8 mouse cellular contexts compared by ENCODE assay signal in genomic region chr4:154499701-154500523, GRCm38 (mm10).
DNase-seq lines count a peak whose midpoint lies in the region; ATAC-seq lines count a peak whose summit lies in the region.

No protein-coding gene starts in this region.

- ATAC-seq in hindbrain, embryonic 11.5 days (ENCODE audit: low FRiP score): peak; percentile 52
- no peak for ATAC-seq in liver, embryonic 15.5 days (ENCODE audit: insufficient read depth)
- peak; percentile 73 for ATAC-seq in neural tube, embryonic 15.5 days (ENCODE audit: low FRiP score)

- H3K27me3 ChIP-seq in hindbrain, embryonic 11.5 days (ENCODE audit: control insufficient read depth, insufficient read depth, low read length): peaks cover 14% of the 10 kb centered on the region
- no peaks in the 10 kb centered on the region; the same call in 1 of the 2 replicates for H3K27me3 ChIP-seq in liver, embryonic 15.5 days
- H3K27me3 ChIP-seq in neural tube, embryonic 15.5 days (replicated peaks): peaks cover 74% of the 10 kb centered on the region

- WGBS in hindbrain, embryonic 11.5 days: 23% methylated on average over 29 of the region's 29 CpGs
- 47% methylated on average over 29 of the region's 29 CpGs for WGBS in liver, embryonic 15.5 days (ENCODE audit: insufficient replicate concordance)
- WGBS in neural tube, embryonic 15.5 days: 11% methylated on average over 29 of the region's 29 CpGs

- peak; percentile 9 for DNase-seq in MN1 (ENCODE audit: low spot score)
- peak; percentile 78 to 81 for DNase-seq in cerebellum, postnatal 36 days
- DNase-seq in gastrocnemius, adult 18-20 months (ENCODE audit: low spot score): peak; percentile 66
- peak; percentile 72 for DNase-seq in hindbrain, embryonic 11.5 days (ENCODE audit: low spot score)
- peak; percentile 85 to 90 for DNase-seq in layer of hippocampus, adult 8-10 months (ENCODE audit: low spot score in 2 of 2)
- no peak for DNase-seq in spleen, postnatal 14 days (ENCODE audit: low spot score in 2 of 2)

- no peak overlapping the region; the same call in 1 of the 2 replicates for H3K9ac ChIP-seq in hindbrain, embryonic 11.5 days (ENCODE audit: low read depth, low read length)
- H3K9ac ChIP-seq in liver, embryonic 15.5 days: no peak overlapping the region
- H3K9ac ChIP-seq in neural tube, embryonic 15.5 days (replicated peaks): no peak overlapping the region

- peak overlapping the region; percentile 16 for H3K4me2 ChIP-seq in hindbrain, embryonic 11.5 days (replicated peaks; ENCODE audit: low read depth, low read length)
- H3K4me2 ChIP-seq in liver, embryonic 15.5 days: peak overlapping the region; percentile 39
- H3K4me2 ChIP-seq in neural tube, embryonic 15.5 days: peak overlapping the region; percentile 35

- H3K4me3 ChIP-seq in hindbrain, embryonic 11.5 days (ENCODE audit: low read depth, low read length): no peak overlapping the region
- H3K4me3 ChIP-seq in liver, embryonic 15.5 days (replicated peaks): peak overlapping the region; percentile 10; the same call in 1 of the 2 replicates
- H3K4me3 ChIP-seq in neural tube, embryonic 15.5 days (replicated peaks): no peak overlapping the region

- H3K9me3 ChIP-seq in hindbrain, embryonic 11.5 days (ENCODE audit: control insufficient read depth, low read length): no peaks in the 10 kb centered on the region
- no peaks in the 10 kb centered on the region for H3K9me3 ChIP-seq in liver, embryonic 15.5 days (replicated peaks)
- H3K9me3 ChIP-seq in neural tube, embryonic 15.5 days (replicated peaks): no peaks in the 10 kb centered on the region

- peak overlapping the region; percentile 70 for H3K27ac ChIP-seq in hindbrain, embryonic 11.5 days (ENCODE audit: low read depth, low read length)
- no peak overlapping the region for H3K27ac ChIP-seq in liver, embryonic 15.5 days (replicated peaks)
- H3K27ac ChIP-seq in neural tube, embryonic 15.5 days (replicated peaks): peak overlapping the region; percentile 63; the same call in 1 of the 2 replicates

- no peaks in the 10 kb centered on the region for H3K36me3 ChIP-seq in hindbrain, embryonic 11.5 days (ENCODE audit: control insufficient read depth, insufficient read depth, low read length)
- no peaks in the 10 kb centered on the region for H3K36me3 ChIP-seq in liver, embryonic 15.5 days (replicated peaks)
- no peaks in the 10 kb centered on the region for H3K36me3 ChIP-seq in neural tube, embryonic 15.5 days

- peaks cover 54% of the 10 kb centered on the region for H3K4me1 ChIP-seq in hindbrain, embryonic 11.5 days (replicated peaks; ENCODE audit: control insufficient read depth, insufficient read depth, low read length)
- H3K4me1 ChIP-seq in liver, embryonic 15.5 days (replicated peaks): peaks cover 22% of the 10 kb centered on the region
- peaks cover 70% of the 10 kb centered on the region for H3K4me1 ChIP-seq in neural tube, embryonic 15.5 days

Comparison
In these comparisons a context has a peak if more than half of its experiments do, and no peak if none do; other contexts are left out.
1. DNase-seq: peak in MN1 (single experiment), cerebellum, postnatal 36 days (2 of 2), gastrocnemius, adult 18-20 months (single experiment), hindbrain, embryonic 11.5 days (single experiment) and layer of hippocampus, adult 8-10 months (2 of 2); none in spleen, postnatal 14 days (0 of 2).
2. Peak in every context shown above with its lines, with median percentiles within 50 percentile points of each other: H3K4me2 ChIP-seq.